Mouse (Mus musculus) heart, postnatal 0 days (tissue): ENCODE results near the gene Ptges3l. TPM values are rescaled to one million over a fixed set of nuclear protein-coding genes. Genes with fewer than 3 reads are reported as not detected.
A peak's percentile ranks its signal among the peaks of the same experiment; 100 is the strongest.

ENCODE experiments used
- ATAC-seq: fragments of 200-750 bp; cut with Nextera tagmentation; 2 replicates; pipeline ENCODE4 v1.8.0; 2017; ENCODE audit warnings: low read depth, moderate number of reproducible peaks, moderate library complexity; ENCODE audit not compliant: insufficient read depth
- DNase-seq: peaks from one replicate; pipeline ENCODE4 v3.0.0-alpha.2; 2016; ENCODE audit warnings: low spot score
- H3K27ac ChIP-seq: fragments of 300-500 bp; sonication (generic); 2 replicates; pipeline ENCODE4 v1.5.1; 2014; ENCODE audit warnings: low read depth, mild to moderate bottlenecking
- H3K27me3 ChIP-seq: fragments of 300-500 bp; sonication (generic); 2 replicates; pipeline ENCODE4 v1.6.1; 2014; ENCODE audit warnings: low read length, mixed read lengths; ENCODE audit not compliant: control insufficient read depth, insufficient read depth
- H3K36me3 ChIP-seq: fragments of 300-500 bp; sonication (generic); replicated peaks from 2 replicates; pipeline ENCODE4 v1.6.1; 2014; ENCODE audit warnings: low read length, mixed read lengths; ENCODE audit not compliant: control insufficient read depth, insufficient read depth
- H3K4me1 ChIP-seq: fragments of 300-500 bp; sonication (generic); 2 replicates; pipeline ENCODE4 v1.6.1; 2014; ENCODE audit warnings: antibody characterized with exemption; ENCODE audit not compliant: control insufficient read depth, insufficient read depth
- H3K4me2 ChIP-seq: fragments of 300-500 bp; sonication (generic); 2 replicates; pipeline ENCODE4 v1.6.1; 2014; ENCODE audit warnings: low read depth, mild to moderate bottlenecking, low read length, moderate library complexity
- H3K4me3 ChIP-seq: fragments of 300-500 bp; sonication (generic); 2 replicates; pipeline ENCODE4 v1.5.1; 2014; ENCODE audit warnings: low read depth, low read length
- H3K9ac ChIP-seq: fragments of 300-500 bp; sonication (generic); replicated peaks from 2 replicates; pipeline ENCODE4 v1.6.1; 2014; ENCODE audit warnings: low read depth, low read length, mixed read lengths
- H3K9me3 ChIP-seq: fragments of 300-500 bp; sonication (generic); replicated peaks from 2 replicates; pipeline ENCODE4 v1.6.1; 2016; ENCODE audit warnings: low read length; ENCODE audit not compliant: control insufficient read depth
- CTCF ChIP-seq: IDR thresholded peaks from 2 replicates; pipeline ENCODE4 v1.5.1; 2016; ENCODE audit warnings: antibody characterized with exemption, control low read depth, low read depth
- EP300 ChIP-seq: IDR thresholded peaks from 2 replicates; pipeline ENCODE4 v1.6.1; 2016; ENCODE audit warnings: antibody characterized with exemption, low read depth
- WGBS: fragments of 180-500 bp; shearing (Covaris S2); extraction: QIAGEN DNeasy Blood & Tissue Kit; methylation state at CpG from one replicate; pipeline ENCODE4 v1.1.7; 2014; 5-methylcytosine and 5-hydroxymethylcytosine counted together
- microRNA-seq: library from miRNA; unstranded; fragments of <30 nt; microRNA quantifications from one replicate; pipeline ENCODE4, GENCODE M21; 2016
- polyA plus RNA-seq: library from polyadenylated mRNA; unstranded; fragments of >200 nt; fragmentation: Nextera tagmentation; extraction: Ambion mirVana; gene quantifications from 2 replicates; pipeline ENCODE4 v1.2.1, GENCODE M21; 2015
- total RNA-seq: library from RNA; depleted of rRNA; stranded (reverse); fragments of >200 nt; gene quantifications from 2 replicates; pipeline ENCODE4 v1.2.3, GENCODE M21; 2014; ENCODE audit warnings: low replicate concordance; rRNA removed

The Ptges3l gene
- total and polyA plus RNA-seq, 2 experiments from 2014 or later: 32.8 to 86.9 TPM

DNA sequence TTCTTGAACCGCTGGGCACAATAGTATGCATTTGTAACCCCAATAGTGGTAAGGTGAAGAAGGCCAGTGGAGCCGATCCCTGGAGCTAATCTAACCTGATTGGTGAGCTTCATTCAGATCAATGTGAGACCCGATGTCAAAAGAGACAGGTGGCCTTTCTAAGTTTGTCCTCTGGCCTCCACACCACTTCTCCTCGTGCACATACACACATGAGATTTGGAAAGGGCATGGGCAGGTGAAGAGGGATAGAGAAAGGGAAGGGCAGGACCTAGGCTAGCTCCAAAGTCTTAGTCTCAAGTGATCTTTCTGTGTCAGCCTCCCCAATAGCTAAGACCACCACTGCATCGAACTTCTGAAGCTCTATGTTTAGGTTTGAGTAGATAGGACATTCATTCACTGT is 55.0 kb downstream of the Ptges3l start:
- Histone ChIP-seq H3K9me3 (no peaks in the 10 kb centered on the region), H3K4me1 (no peaks in the 10 kb centered on the region), H3K4me2 (no peak overlapping the region), H3K9ac (no peak overlapping the region), H3K36me3 (no peaks in the 10 kb centered on the region), H3K27ac (no peak overlapping the region), H3K27me3 (no peaks in the 10 kb centered on the region), H3K4me3 (no peak overlapping the region)
- 65% methylated on average over 5 of the region's 5 CpGs for WGBS
- TF ChIP-seq CTCF (no peak), EP300 (no peak)
- ATAC-seq: no peak
- DNase-seq: no peak

Small RNA genes lying within 50 kb of the gene (microRNA-seq; reads per million reads assigned to microRNA genes)
- 2.9 reads per million, percentile 12 among the genes with 10 or more reads in this experiment for gene Mir6929

Other genes starting within 250 kb of the Ptges3l start
- gene Ccr10, start 249.9 kb downstream of the Ptges3l start, total RNA-seq: 0.19 TPM in 1 of 2 replicates, not detected in the other
- gene Ccr10, start 249.9 kb downstream of the Ptges3l start, polyA plus RNA-seq: 0.31 and 0.52 TPM in 2 replicates
- 12.0 and 16.4 TPM in 2 replicates for gene Ezh1, start 198.9 kb downstream of the Ptges3l start, total RNA-seq
- 12.1 and 13.1 TPM in 2 replicates for gene Ezh1, start 198.9 kb downstream of the Ptges3l start, polyA plus RNA-seq
- 159 and 253 TPM in 2 replicates for gene Ramp2, start 179.3 kb downstream of the Ptges3l start, total RNA-seq
- 181 and 182 TPM in 2 replicates for gene Ramp2, start 179.3 kb downstream of the Ptges3l start, polyA plus RNA-seq
- gene Vps25, start 171.6 kb downstream of the Ptges3l start, total RNA-seq: 99.2 and 116 TPM in 2 replicates
- gene Vps25, start 171.6 kb downstream of the Ptges3l start, polyA plus RNA-seq: 125 and 130 TPM in 2 replicates
- 2.0 and 3.2 TPM in 2 replicates for gene Wnk4, start 164.8 kb downstream of the Ptges3l start, total RNA-seq
- gene Wnk4, start 164.8 kb downstream of the Ptges3l start, polyA plus RNA-seq: 3.8 and 4.0 TPM in 2 replicates
- not detected in 2 replicates for gene Cntd1, start 146.3 kb downstream of the Ptges3l start, total RNA-seq
- 0.22 and 0.56 TPM in 2 replicates for gene Cntd1, start 146.3 kb downstream of the Ptges3l start, polyA plus RNA-seq
- gene Coa3, start 146.2 kb downstream of the Ptges3l start, total RNA-seq: 175 and 216 TPM in 2 replicates
- 189 and 206 TPM in 2 replicates for gene Coa3, start 146.2 kb downstream of the Ptges3l start, polyA plus RNA-seq
- gene Becn1, start 123.0 kb downstream of the Ptges3l start, total RNA-seq: 73.0 and 88.2 TPM in 2 replicates
- 98.9 and 107 TPM in 2 replicates for gene Becn1, start 123.0 kb downstream of the Ptges3l start, polyA plus RNA-seq
- gene Psme3, start 109.1 kb downstream of the Ptges3l start, total RNA-seq: 44.7 and 52.2 TPM in 2 replicates
- 47.8 and 52.0 TPM in 2 replicates for gene Psme3, start 109.1 kb downstream of the Ptges3l start, polyA plus RNA-seq
- 1.8 and 2.0 TPM in 2 replicates for gene Aoc2, start 100.3 kb downstream of the Ptges3l start, total RNA-seq
- 0.16 and 0.30 TPM in 2 replicates for gene Aoc2, start 100.3 kb downstream of the Ptges3l start, polyA plus RNA-seq
- gene Aoc3, start 94.7 kb downstream of the Ptges3l start, total RNA-seq: 14.4 and 23.9 TPM in 2 replicates
- 2.5 and 2.8 TPM in 2 replicates for gene Aoc3, start 94.7 kb downstream of the Ptges3l start, polyA plus RNA-seq
- gene G6pc, start 57.8 kb downstream of the Ptges3l start, total RNA-seq: 0.50 TPM in 1 of 2 replicates, not detected in the other
- 0.05 TPM in 1 of 2 replicates, not detected in the other for gene G6pc, start 57.8 kb downstream of the Ptges3l start, polyA plus RNA-seq
- gene Aarsd1, start 7.7 kb downstream of the Ptges3l start, total RNA-seq: 16.8 and 37.5 TPM in 2 replicates
- 31.9 and 32.5 TPM in 2 replicates for gene Aarsd1, start 7.7 kb downstream of the Ptges3l start, polyA plus RNA-seq
- gene Gm27029, start 537 bp downstream of the Ptges3l start, total RNA-seq: 3.7 TPM in 1 of 2 replicates, not detected in the other
- 7.3 and 8.2 TPM in 2 replicates for gene Gm27029, start 537 bp downstream of the Ptges3l start, polyA plus RNA-seq
- gene Rundc1, start 248 bp downstream of the Ptges3l start, total RNA-seq: 5.8 and 7.5 TPM in 2 replicates
- gene Rundc1, start 248 bp downstream of the Ptges3l start, polyA plus RNA-seq: 10.3 and 11.7 TPM in 2 replicates
- gene Rpl27, start 17.0 kb upstream of the Ptges3l start, total RNA-seq: 796 and 938 TPM in 2 replicates
- gene Rpl27, start 17.0 kb upstream of the Ptges3l start, polyA plus RNA-seq: 242 and 248 TPM in 2 replicates
- gene Ifi35, start 23.1 kb upstream of the Ptges3l start, total RNA-seq: 26.3 and 28.9 TPM in 2 replicates
- gene Ifi35, start 23.1 kb upstream of the Ptges3l start, polyA plus RNA-seq: 23.9 and 24.2 TPM in 2 replicates
- 4.9 and 6.1 TPM in 2 replicates for gene Rnd2, start 39.7 kb upstream of the Ptges3l start, total RNA-seq
- gene Rnd2, start 39.7 kb upstream of the Ptges3l start, polyA plus RNA-seq: 5.1 and 5.7 TPM in 2 replicates
- 82.0 and 84.2 TPM in 2 replicates for gene Vat1, start 40.9 kb upstream of the Ptges3l start, total RNA-seq
- gene Vat1, start 40.9 kb upstream of the Ptges3l start, polyA plus RNA-seq: 19.5 and 19.7 TPM in 2 replicates
- gene Brca1, start 126.6 kb upstream of the Ptges3l start, total RNA-seq: 4.7 and 5.2 TPM in 2 replicates
- 0.94 and 1.9 TPM in 2 replicates for gene Brca1, start 126.6 kb upstream of the Ptges3l start, polyA plus RNA-seq
- gene Nbr1, start 126.8 kb upstream of the Ptges3l start, total RNA-seq: 101 and 157 TPM in 2 replicates
- 45.1 and 47.2 TPM in 2 replicates for gene Nbr1, start 126.8 kb upstream of the Ptges3l start, polyA plus RNA-seq
- gene Tmem106a, start 156.9 kb upstream of the Ptges3l start, total RNA-seq: 2.7 and 8.3 TPM in 2 replicates
- 4.2 TPM in 2 replicates for gene Tmem106a, start 156.9 kb upstream of the Ptges3l start, polyA plus RNA-seq
- not detected in 2 replicates for gene Gm11634, start 173.9 kb upstream of the Ptges3l start, total RNA-seq
- not detected in 2 replicates for gene Gm11634, start 173.9 kb upstream of the Ptges3l start, polyA plus RNA-seq
- gene Rdm1, start 201.9 kb upstream of the Ptges3l start, total RNA-seq: 44.1 and 44.5 TPM in 2 replicates
- 38.1 and 40.4 TPM in 2 replicates for gene Rdm1, start 201.9 kb upstream of the Ptges3l start, polyA plus RNA-seq
- gene Arl4d, start 240.2 kb upstream of the Ptges3l start, total RNA-seq: 8.1 and 12.2 TPM in 2 replicates
- 9.9 and 11.3 TPM in 2 replicates for gene Arl4d, start 240.2 kb upstream of the Ptges3l start, polyA plus RNA-seq